Mouse (Mus musculus) ES-E14 (cell line): ENCODE data around the gene Csk. TPM values are rescaled to one million over a fixed set of nuclear protein-coding genes. Genes with fewer than 3 reads are reported as not detected.

Experiments
- DNase-seq: peaks from one replicate; pipeline ENCODE4 v3.0.0-alpha.2; 2013; ENCODE audit warnings: low read depth, low spot score
- H3K27ac ChIP-seq: 2 replicates; pipeline ENCODE4 v1.5.1; 2012; ENCODE audit warnings: low read depth, mild to moderate bottlenecking, low read length, moderate library complexity, mixed read lengths; ENCODE audit not compliant: poor library complexity, insufficient read depth, severe bottlenecking
- H3K36me3 ChIP-seq: 2 replicates; pipeline ENCODE4 v1.6.1; 2012; ENCODE audit warnings: mild to moderate bottlenecking, low read length, moderate library complexity, mixed read lengths; ENCODE audit not compliant: control insufficient read depth, poor library complexity, insufficient read depth, severe bottlenecking
- H3K4me1 ChIP-seq, 2 experiments: fragments of 150-350 bp in 1 of 2; sonication (generic) in 1 of 2; 2 replicates each; pipeline ENCODE4 v1.6.1; 2012; ENCODE audit warnings: low read length in 2 of 2, mild to moderate bottlenecking in 1 of 2, mixed read lengths in 1 of 2; ENCODE audit not compliant: control insufficient read depth in 2 of 2, insufficient read depth in 2 of 2, poor library complexity in 1 of 2
- H3K4me3 ChIP-seq, 2 experiments: fragments of 150-350 bp in 1 of 2; sonication (generic) in 1 of 2; 2 replicates each; pipeline ENCODE4 v1.5.1; 2012; ENCODE audit warnings: low read length in 2 of 2, low read depth in 1 of 2, mild to moderate bottlenecking in 1 of 2, mixed read lengths in 1 of 2; ENCODE audit not compliant: insufficient read depth in 1 of 2, poor library complexity in 1 of 2, severe bottlenecking in 1 of 2
- H3K9ac ChIP-seq: 2 replicates; pipeline ENCODE4 v1.6.1; 2012; ENCODE audit warnings: low read depth, mild to moderate bottlenecking, low read length, mixed read lengths; ENCODE audit not compliant: poor library complexity, insufficient read depth, severe bottlenecking
- H3K9me3 ChIP-seq: fragments of 150-350 bp; sonication (generic); 2 replicates; pipeline ENCODE4 v1.6.1; 2012; ENCODE audit warnings: low read depth, mild to moderate bottlenecking, low read length; ENCODE audit not compliant: control insufficient read depth, insufficient read depth
- CHD2 ChIP-seq: IDR thresholded peaks from 2 replicates; pipeline ENCODE4 v1.6.1; 2014; ENCODE audit warnings: mild to moderate bottlenecking, low read depth, low read length, inconsistent platforms
- HCFC1 ChIP-seq: IDR thresholded peaks from 2 replicates; pipeline ENCODE4 v1.6.1; 2012; ENCODE audit warnings: low read length, inconsistent platforms, borderline replicate concordance; ENCODE audit not compliant: insufficient read depth
- MAFK ChIP-seq: IDR thresholded peaks from 2 replicates; pipeline ENCODE4 v1.6.1; 2014; ENCODE audit warnings: mild to moderate bottlenecking, low read depth, low read length, inconsistent platforms; ENCODE audit not compliant: insufficient read depth
- ZC3H11A ChIP-seq: IDR thresholded peaks from 2 replicates; pipeline ENCODE4 v1.6.1; 2012; ENCODE audit warnings: low read depth, mild to moderate bottlenecking, inconsistent platforms, low read length, borderline replicate concordance
- ZNF384 ChIP-seq: IDR thresholded peaks from 2 replicates; pipeline ENCODE4 v1.6.1; 2012; ENCODE audit warnings: low read depth, low read length, inconsistent platforms
- in situ Hi-C, 2 experiments: fragments of 600-800 bp; cut with MboI; formaldehyde crosslinking; loops; one replicate each; pipeline ENCODE4 v1.15.1; 2025; ENCODE audit warnings: low sequenced_read_pairs in 2 of 2, inconsistent platforms in 1 of 2; ENCODE audit not compliant: unreplicated experiment in 2 of 2
- total RNA-seq: library from RNA; depleted of rRNA; stranded (reverse); fragments of 300-350 nt; gene quantifications from 2 replicates; pipeline ENCODE4 v1.2.3, GENCODE M21; 2012

The Csk gene
- total RNA-seq, 1 experiment = 32.2 TPM

GRCm38 (mm10) chr9:57610359-57610826, 43.0 kb downstream of the Csk start:
- Histone ChIP-seq H3K9me3 (no peaks in the 10 kb centered on the region), H3K27ac (no peak overlapping the region), H3K36me3 (no peaks in the 10 kb centered on the region), H3K9ac (no peak overlapping the region), H3K4me1 (peaks cover 0 to 2% of the 10 kb centered on the region in 2 experiments; a peak in 1 of 4 replicates), H3K4me3 (no peak overlapping the region)
- TF ChIP-seq HCFC1 (no peak), ZNF384 (no peak), ZC3H11A (no peak), CHD2 (no peak), MAFK (no peak)
- no peak for DNase-seq
- in situ Hi-C loops = no loop called here

GRCm38 (mm10) chr9:57609803-57610202, 43.6 kb downstream of the Csk start:
- Histone ChIP-seq H3K36me3 (no peaks in the 10 kb centered on the region), H3K4me3 (no peak overlapping the region), H3K9ac (no peak overlapping the region), H3K4me1 (peaks cover 0 to 2% of the 10 kb centered on the region in 2 experiments; a peak in 1 of 4 replicates), H3K9me3 (no peaks in the 10 kb centered on the region), H3K27ac (no peak overlapping the region)
- TF ChIP-seq ZNF384 (no peak), ZC3H11A (no peak), CHD2 (no peak), HCFC1 (no peak), MAFK (no peak)
- in situ Hi-C loops = no loop called here
- no peak for DNase-seq

GRCm38 (mm10) chr9:57606139-57606851, 47.1 kb downstream of the Csk start, which contains the start of gene Cplx3:
Cplx3 (minus strand) TSS chr9:57606281.
- Histone ChIP-seq H3K36me3 (no peaks in the 10 kb centered on the region), H3K4me3 (no peak within 1 kb of the TSS), H3K27ac (no peak within 1 kb of the TSS), H3K9me3 (no peaks in the 10 kb centered on the region), H3K4me1 (peaks cover 0 to 2% of the 10 kb centered on the region in 2 experiments; a peak in 1 of 4 replicates), H3K9ac (no peak within 1 kb of the TSS)
- in situ Hi-C loops = no loop called here
- DNase-seq = peak; percentile 37
- TF ChIP-seq CHD2 (no peak), ZNF384 (no peak), HCFC1 (no peak)

- TF ChIP-seq ZC3H11A (no peak), ZNF384 (no peak), HCFC1 (no peak), MAFK (no peak), CHD2 (no peak)
- Histone ChIP-seq H3K36me3 (no peaks in the 10 kb centered on the region), H3K27ac (no peak overlapping the region), H3K9me3 (no peaks in the 10 kb centered on the region), H3K4me3 (no peak overlapping the region), H3K9ac (no peak overlapping the region), H3K4me1 (peaks cover 3 to 8% of the 10 kb centered on the region in 2 experiments; a peak in 3 of 4 replicates)
- no peak for DNase-seq
- in situ Hi-C loops = no loop called here
Measured at GRCm38 (mm10) chr9:57605503-57605902, 47.9 kb downstream of the Csk start.
